Mouse (Mus musculus) cortical plate, adult 2 months (tissue): Measurements from ENCODE around the gene Scnm1.

Experiments
- CTCF ChIP-seq: fragments of 200-500 bp; IDR thresholded peaks from 2 replicates; pipeline ENCODE4 v1.5.1; 2011; ENCODE audit warnings: mild to moderate bottlenecking, control low read depth, low read length; ENCODE audit not compliant: insufficient read depth; ENCODE audit errors: extremely low read depth
- POLR2A ChIP-seq: fragments of 200-500 bp; IDR thresholded peaks from 2 replicates; pipeline ENCODE4 v1.6.1; 2011; ENCODE audit warnings: mild to moderate bottlenecking, low read length, control low read depth; ENCODE audit not compliant: insufficient read depth; ENCODE audit errors: extremely low read depth

DNA sequence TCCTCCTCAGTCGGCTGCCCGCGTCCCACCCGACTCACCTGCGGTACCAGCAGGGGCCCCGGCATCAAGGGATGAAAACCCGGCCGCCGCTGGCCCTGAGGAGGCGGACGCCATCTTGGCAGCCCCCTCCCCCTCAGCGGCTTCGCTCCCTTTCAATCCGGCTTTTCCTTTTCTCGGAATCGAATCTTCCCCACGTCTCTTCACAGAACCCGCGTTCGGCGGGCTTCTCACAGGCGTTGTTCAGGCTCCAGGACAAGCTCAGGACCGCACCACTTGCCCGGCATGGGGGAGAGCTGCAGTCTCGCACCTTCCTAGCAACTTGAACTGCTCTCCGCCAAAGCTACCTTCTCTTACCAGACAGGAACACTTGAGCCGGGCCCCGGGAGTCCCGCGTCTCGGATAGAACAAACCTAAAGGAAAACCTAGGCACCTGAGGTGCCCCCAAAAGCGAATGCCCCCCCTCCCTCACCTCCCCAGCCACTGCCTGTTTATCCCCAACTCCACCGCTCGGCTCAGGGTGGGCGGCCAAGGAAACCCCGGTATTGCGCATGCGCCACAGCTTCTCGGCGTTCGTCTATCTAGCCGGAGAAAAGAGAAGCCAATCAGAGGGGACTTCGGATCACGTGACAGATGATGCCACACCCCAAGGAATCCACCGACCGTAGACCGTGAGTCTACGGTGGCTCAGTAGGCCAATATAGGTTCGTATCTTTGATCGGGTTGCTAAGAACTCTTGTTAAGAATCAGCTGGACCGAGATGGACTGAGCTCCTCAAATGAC, 27.3 kb downstream of the Scnm1 start, which contains the start of gene Pip5k1a:
- TF ChIP-seq CTCF (no peak), POLR2A (peak; percentile 81)
